Mouse (Mus musculus): ENCODE results near the gene Rasl11b. TPM values are rescaled to one million over a fixed set of nuclear protein-coding genes. Genes with fewer than 3 reads are reported as not detected.

Rasl11b gene
- polyA plus RNA-seq, 2 experiments, result 2.3 to 3.2 TPM

GRCm38 (mm10) chr5:74244406-74245019, 49.4 kb downstream of the Rasl11b start:
- Histone ChIP-seq H3K4me3 (ENCODE audit: insufficient read depth in 1 of 2, low read depth in 2 of 2, low read length in 2 of 2) (no peak overlapping the region), H3K27me3 (ENCODE audit: control insufficient read depth, insufficient read depth, low read length) (no peaks in the 10 kb centered on the region), H3K9me3 (ENCODE audit: control insufficient read depth, low read length) (no peaks in the 10 kb centered on the region), H3K9ac (replicated peaks) (no peak overlapping the region), H3K4me2 (ENCODE audit: low read depth) (no peak overlapping the region), H3K27ac (no peak overlapping the region), H3K36me3 (replicated peaks; ENCODE audit: control insufficient read depth, insufficient read depth, low read depth) (no peaks in the 10 kb centered on the region), H3K4me1 (replicated peaks; ENCODE audit: control insufficient read depth in 2 of 2, insufficient read depth in 2 of 2, low read length in 1 of 2) (peaks cover 0 to 2% of the 10 kb centered on the region in 2 experiments; a peak in 1 of 4 replicates)
- DNase-seq (ENCODE audit: low read depth in 3 of 3, low spot score in 3 of 3) (no peak), ATAC-seq (ENCODE audit: insufficient read depth) (no peak)
- TF ChIP-seq CTCF (IDR thresholded peaks at IDR 0.05; ENCODE audit: low read depth), result no peak
- TF ChIP-seq EP300 (IDR thresholded peaks at IDR 0.05; ENCODE audit: low read depth), result no peak
- 80% methylated on average over 14 of the region's 14 CpGs for WGBS (ENCODE audit: insufficient replicate concordance)

DNA sequence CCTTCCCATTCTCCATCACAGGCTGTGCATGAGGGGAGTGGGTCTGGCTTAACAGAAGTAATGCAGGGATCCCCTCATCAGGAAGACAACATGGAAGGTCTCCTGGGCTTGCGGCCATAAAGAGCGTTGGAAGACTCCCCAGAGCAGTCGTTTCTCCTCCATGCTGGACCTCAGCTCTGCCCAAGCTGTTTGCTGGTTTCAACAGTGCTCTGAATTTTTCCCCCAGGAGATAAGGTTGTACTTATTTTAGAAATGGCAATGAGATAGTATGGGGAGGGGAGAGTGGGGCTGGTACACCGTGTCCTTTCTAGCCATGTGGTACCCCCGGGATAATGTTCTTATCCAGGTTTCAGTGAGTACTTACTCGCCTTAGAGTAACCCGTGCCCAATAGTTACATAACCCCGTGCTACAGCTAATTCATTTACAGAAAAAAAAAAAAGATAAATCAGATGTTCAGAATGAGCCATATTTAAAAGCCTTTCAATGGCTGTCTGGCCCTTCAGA, 50.6 kb downstream of the Rasl11b start:
- no peak for TF ChIP-seq CTCF (IDR thresholded peaks at IDR 0.05; ENCODE audit: low read depth)
- no peak for TF ChIP-seq EP300 (IDR thresholded peaks at IDR 0.05; ENCODE audit: low read depth)
- H3K9me3 ChIP-seq (ENCODE audit: control insufficient read depth, low read length), result no peaks in the 10 kb centered on the region
- no peak for ATAC-seq (ENCODE audit: insufficient read depth)
- H3K27me3 ChIP-seq (ENCODE audit: control insufficient read depth, insufficient read depth, low read length), result no peaks in the 10 kb centered on the region
- no peak for DNase-seq (ENCODE audit: low read depth in 3 of 3, low spot score in 3 of 3)
- no peak overlapping the region for H3K9ac ChIP-seq (replicated peaks)
- H3K4me3 ChIP-seq (ENCODE audit: insufficient read depth in 1 of 2, low read depth in 2 of 2, low read length in 2 of 2), result no peak overlapping the region
- no peak overlapping the region for H3K27ac ChIP-seq
- H3K36me3 ChIP-seq (replicated peaks; ENCODE audit: control insufficient read depth, insufficient read depth, low read depth), result no peaks in the 10 kb centered on the region
- H3K4me2 ChIP-seq (ENCODE audit: low read depth), result no peak overlapping the region
- peaks cover 0 to 2% of the 10 kb centered on the region in 2 experiments; a peak in 1 of 4 replicates for H3K4me1 ChIP-seq (replicated peaks; ENCODE audit: control insufficient read depth in 2 of 2, insufficient read depth in 2 of 2, low read length in 1 of 2)
- 66% methylated on average over 8 of the region's 8 CpGs for whole genome bisulfite sequencing (ENCODE audit: insufficient replicate concordance)

DNA sequence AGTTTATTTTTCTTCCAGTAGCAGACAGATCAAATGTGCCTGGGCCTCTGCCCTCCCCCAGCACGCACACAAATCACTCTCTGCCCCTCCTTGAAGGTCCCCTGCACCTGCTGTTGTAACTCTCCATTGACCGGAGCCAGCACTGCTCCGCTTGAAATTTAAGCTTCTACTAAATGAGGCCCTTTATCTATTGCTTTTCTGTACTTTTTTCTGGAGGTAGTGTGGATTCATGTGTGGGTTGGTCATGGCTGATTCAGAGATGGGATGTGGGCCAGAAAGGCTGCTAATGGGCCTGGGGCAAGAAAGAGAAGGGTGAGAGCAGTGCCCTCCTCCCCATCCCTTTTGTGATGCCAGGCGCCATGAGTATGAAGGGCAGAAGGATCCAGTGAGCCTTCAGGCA, 51.4 kb downstream of the Rasl11b start:
- Histone ChIP-seq H3K4me3 (ENCODE audit: insufficient read depth in 1 of 2, low read depth in 2 of 2, low read length in 2 of 2) (no peak overlapping the region), H3K4me1 (replicated peaks; ENCODE audit: control insufficient read depth in 2 of 2, insufficient read depth in 2 of 2, low read length in 1 of 2) (peaks cover 0 to 2% of the 10 kb centered on the region in 2 experiments; a peak in 1 of 4 replicates), H3K36me3 (replicated peaks; ENCODE audit: control insufficient read depth, insufficient read depth, low read depth) (no peaks in the 10 kb centered on the region), H3K9me3 (ENCODE audit: control insufficient read depth, low read length) (no peaks in the 10 kb centered on the region), H3K9ac (replicated peaks) (no peak overlapping the region), H3K27me3 (ENCODE audit: control insufficient read depth, insufficient read depth, low read length) (no peaks in the 10 kb centered on the region), H3K4me2 (ENCODE audit: low read depth) (no peak overlapping the region), H3K27ac (no peak overlapping the region)
- no peak for DNase-seq (ENCODE audit: low read depth in 3 of 3, low spot score in 3 of 3)
- 71% methylated on average over 4 of the region's 4 CpGs for WGBS (ENCODE audit: insufficient replicate concordance)
- ATAC-seq (ENCODE audit: insufficient read depth), result no peak
- TF ChIP-seq CTCF (IDR thresholded peaks at IDR 0.05; ENCODE audit: low read depth), result no peak
- TF ChIP-seq EP300 (IDR thresholded peaks at IDR 0.05; ENCODE audit: low read depth), result no peak

- 55% methylated on average over 3 of the region's 3 CpGs for WGBS (ENCODE audit: insufficient replicate concordance)
- no peak overlapping the region for H3K4me2 ChIP-seq (ENCODE audit: low read depth)
- H3K4me1 ChIP-seq (replicated peaks; ENCODE audit: control insufficient read depth in 2 of 2, insufficient read depth in 2 of 2, low read length in 1 of 2), result peaks cover 0 to 2% of the 10 kb centered on the region in 2 experiments; a peak in 1 of 4 replicates
- no peaks in the 10 kb centered on the region for H3K27me3 ChIP-seq (ENCODE audit: control insufficient read depth, insufficient read depth, low read length)
- H3K9ac ChIP-seq (replicated peaks), result no peak overlapping the region
- ATAC-seq (ENCODE audit: insufficient read depth) (no peak), DNase-seq (ENCODE audit: low read depth in 3 of 3, low spot score in 3 of 3) (no peak)
- TF ChIP-seq CTCF (IDR thresholded peaks at IDR 0.05; ENCODE audit: low read depth) (no peak), EP300 (IDR thresholded peaks at IDR 0.05; ENCODE audit: low read depth) (no peak)
- H3K36me3 ChIP-seq (replicated peaks; ENCODE audit: control insufficient read depth, insufficient read depth, low read depth), result no peaks in the 10 kb centered on the region
- no peak overlapping the region for H3K27ac ChIP-seq
- H3K9me3 ChIP-seq (ENCODE audit: control insufficient read depth, low read length), result no peaks in the 10 kb centered on the region
- H3K4me3 ChIP-seq (ENCODE audit: insufficient read depth in 1 of 2, low read depth in 2 of 2, low read length in 2 of 2), result no peak overlapping the region
Measured at GRCm38 (mm10) chr5:74246971-74247370, 51.9 kb downstream of the Rasl11b start.

Other genes with a start within 250 kb of the Rasl11b start
- gene Usp46, start 126.9 kb upstream of the Rasl11b start, polyA plus RNA-seq (2012; rRNA removed), result 9.7 and 14.6 TPM in 2 replicates
- gene Usp46, start 126.9 kb upstream of the Rasl11b start, polyA plus RNA-seq (2014; fragmentation: Nextera tagmentation; extraction: Ambion mirVana), result 23.8 and 27.9 TPM in 2 replicates

All from liver, embryonic 14.5 days (tissue).